Mouse (Mus musculus) CH12.LX (cell line): ENCODE results near the gene Rrp8. TPM values are rescaled to one million over a fixed set of nuclear protein-coding genes. Genes with fewer than 3 reads are reported as not detected.

ENCODE experiments used
- DNase-seq: peaks from one replicate; pipeline ENCODE4 v3.0.0-alpha.2; 2013; ENCODE audit errors: extremely low read depth
- H3K27ac ChIP-seq: 2 replicates; pipeline ENCODE4 v1.5.1; 2012; ENCODE audit warnings: low read depth, mild to moderate bottlenecking, control low read depth, moderate library complexity; ENCODE audit not compliant: insufficient read depth
- H3K27me3 ChIP-seq: replicated peaks from 2 replicates; pipeline ENCODE3; 2012; ENCODE audit warnings: inconsistent platforms
- H3K36me3 ChIP-seq, 2 experiments: replicated peaks in 1 of 2; 2 replicates each; pipeline versions ENCODE3 to v1.6.1; 2012; ENCODE audit warnings: inconsistent platforms in 1 of 2, low read length in 1 of 2, mild to moderate bottlenecking in 1 of 2, mixed read lengths in 1 of 2, moderate library complexity in 1 of 2; ENCODE audit not compliant: control insufficient read depth in 1 of 2, insufficient read depth in 1 of 2
- H3K4me1 ChIP-seq, 2 experiments: 2 replicates each; pipeline ENCODE4 v1.6.1; 2012; ENCODE audit warnings: inconsistent platforms in 1 of 2, moderate library complexity in 1 of 2; ENCODE audit not compliant: insufficient read depth in 2 of 2, control insufficient read depth in 1 of 2
- H3K4me2 ChIP-seq: 2 replicates; pipeline ENCODE4 v1.6.1; 2012; ENCODE audit warnings: low read depth, mild to moderate bottlenecking, control low read depth; ENCODE audit not compliant: poor library complexity, insufficient read depth, severe bottlenecking
- H3K4me3 ChIP-seq, 3 experiments: fragments of 150-350 bp in 1 of 3; sonication (generic) in 1 of 3; replicated peaks in 1 of 3; 2 replicates each; pipeline versions ENCODE3 to v1.5.1; 2011 to 2012; ENCODE audit warnings: low read depth in 2 of 3, low read length in 2 of 3, mild to moderate bottlenecking in 2 of 3, moderate library complexity in 2 of 3, control low read depth in 1 of 3, improper control_type of control experiment in 1 of 3, inconsistent platforms in 1 of 3, mixed read lengths in 1 of 3; ENCODE audit not compliant: poor library complexity in 1 of 3
- H3K79me2 ChIP-seq: replicated peaks from 2 replicates; pipeline ENCODE4 v1.6.1; 2012; ENCODE audit warnings: mild to moderate bottlenecking, moderate library complexity; ENCODE audit not compliant: control insufficient read depth, poor library complexity, insufficient read depth, severe bottlenecking; ENCODE audit errors: extremely low read depth
- H3K9ac ChIP-seq: 2 replicates; pipeline ENCODE4 v1.6.1; 2012; ENCODE audit warnings: low read depth, mild to moderate bottlenecking, control low read depth, moderate library complexity; ENCODE audit not compliant: insufficient read depth
- H3K9me3 ChIP-seq: replicated peaks from 2 replicates; pipeline ENCODE3; 2012; ENCODE audit warnings: low read length, inconsistent platforms, mixed read lengths
- CHD2 ChIP-seq: IDR thresholded peaks from 2 replicates; pipeline ENCODE4 v1.6.1; 2011; ENCODE audit warnings: low read length, improper control_type of control experiment
- ELF1 ChIP-seq: IDR thresholded peaks from 2 replicates; pipeline ENCODE4 v1.6.1; 2014; ENCODE audit warnings: low read depth, mild to moderate bottlenecking, inconsistent platforms, low read length, improper control_type of control experiment
- HCFC1 ChIP-seq: IDR thresholded peaks from 2 replicates; pipeline ENCODE4 v1.6.1; 2012; ENCODE audit warnings: low read depth, mild to moderate bottlenecking, inconsistent platforms, low read length, improper control_type of control experiment
- JUND ChIP-seq: conservative IDR thresholded peaks from 2 replicates; pipeline ENCODE4 v1.6.1; 2011; ENCODE audit warnings: low read depth, low read length, improper control_type of control experiment
- MEF2A ChIP-seq: IDR thresholded peaks from 2 replicates; pipeline ENCODE4 v1.6.1; 2014; ENCODE audit warnings: low read depth, mild to moderate bottlenecking, inconsistent platforms, low read length, improper control_type of control experiment, borderline replicate concordance
- NELFE ChIP-seq: IDR thresholded peaks from 2 replicates; pipeline ENCODE4 v1.6.1; 2011; ENCODE audit warnings: low read depth, low read length, improper control_type of control experiment
- POLR2A ChIP-seq: IDR thresholded peaks from 2 replicates; pipeline ENCODE4 v1.6.1; 2011; ENCODE audit warnings: low read depth, mild to moderate bottlenecking, improper control_type of control experiment, low read length
- RAD21 ChIP-seq: IDR thresholded peaks from 2 replicates; pipeline ENCODE4 v1.6.1; 2011; ENCODE audit warnings: low read depth, mild to moderate bottlenecking, low read length, improper control_type of control experiment, moderate library complexity
- SIN3A ChIP-seq: IDR thresholded peaks from 2 replicates; pipeline ENCODE4 v1.6.1; 2012; ENCODE audit warnings: low read length, improper control_type of control experiment, inconsistent platforms
- SMC3 ChIP-seq: IDR thresholded peaks from 2 replicates; pipeline ENCODE4 v1.6.1; 2011; ENCODE audit warnings: low read depth, low read length, improper control_type of control experiment
- TBP ChIP-seq: conservative IDR thresholded peaks from 2 replicates; pipeline ENCODE4 v1.6.1; 2011; ENCODE audit warnings: low read depth, low read length, improper control_type of control experiment
- TCF12 ChIP-seq: IDR thresholded peaks from 2 replicates; pipeline ENCODE4 v1.6.1; 2014; ENCODE audit warnings: low read depth, mild to moderate bottlenecking, inconsistent platforms, low read length, improper control_type of control experiment
- ZC3H11A ChIP-seq: IDR thresholded peaks from 2 replicates; pipeline ENCODE4 v1.6.1; 2012; ENCODE audit warnings: low read depth, mild to moderate bottlenecking, inconsistent platforms, low read length, improper control_type of control experiment
- dilution Hi-C: fragments of 300-500 bp; cut with MboI; formaldehyde crosslinking; loops from 2 replicates; pipeline ENCODE4 v1.14.3; 2020; ENCODE audit warnings: low sequenced_read_pairs; ENCODE audit not compliant: extremely low pct_unique_long_range_greater_than_20kb, extremely low pct_ligation_motif_present
- in situ Hi-C: fragments of 300-500 bp; cut with MboI; formaldehyde crosslinking; loops from 3 replicates; pipeline ENCODE4 v1.14.3; 2019; ENCODE audit warnings: low sequenced_read_pairs, low pct_ligation_motif_present, low pct_unique_long_range_greater_than_20kb, mixed read lengths
- polyA plus RNA-seq: library from polyadenylated mRNA; unstranded; fragments of >175 nt; gene quantifications from 2 replicates; pipeline ENCODE4 v1.2.1, GENCODE M21; 2012; ENCODE audit warnings: low read depth; ENCODE audit not compliant: insufficient read length
- total RNA-seq, 2 experiments: library from RNA; depleted of rRNA; stranded (reverse); fragments of 300-350 nt in 1 of 2; fragments of >200 nt in 1 of 2; gene quantifications; 2 replicates each; pipeline ENCODE4 v1.2.3; 2012 to 2014

The Rrp8 gene
- total and polyA plus RNA-seq, 3 experiments, result 28.7 to 84.2 (median 57.3) TPM

- TF ChIP-seq TBP (no peak), POLR2A (peak; percentile 18)
- Histone ChIP-seq H3K9me3 (no peaks in the 10 kb centered on the region), H3K79me2 (peaks cover 20% of the 10 kb centered on the region), H3K36me3 (peaks cover 32 to 38% of the 10 kb centered on the region in 2 experiments), H3K4me1 (peaks cover 6 to 53% of the 10 kb centered on the region in 2 experiments), H3K27ac (no peak overlapping the region), H3K4me2 (no peak overlapping the region), H3K4me3 (no peak overlapping the region), H3K27me3 (no peaks in the 10 kb centered on the region), H3K9ac (no peak overlapping the region)
- dilution Hi-C loops, result no loop called here
- in situ Hi-C loops, result loop anchor here (5.0 kb wide), 1 partner anchor 67 kb away; no protein-coding TSS in a partner anchor
- no peak for DNase-seq
These were observed 3.1 kb upstream of the Rrp8 start for GRCm38 (mm10) chr7:105740089-105740795.

GRCm38 (mm10) chr7:105738948-105739347 is 1.8 kb upstream of the Rrp8 start:
- Histone ChIP-seq H3K36me3 (peaks cover 41 to 50% of the 10 kb centered on the region in 2 experiments), H3K4me3 (peak overlapping the region in 1 of 3 experiments; percentile 32), H3K4me1 (peaks cover 11 to 58% of the 10 kb centered on the region in 2 experiments), H3K27me3 (no peaks in the 10 kb centered on the region), H3K79me2 (peaks cover 31% of the 10 kb centered on the region)
- peak; percentile 73 for DNase-seq
- dilution Hi-C loops, result no loop called here
- 0 out of 2 replicates have a peak, but pooled peaks have one; percentile 22 for TF ChIP-seq NELFE
- TF ChIP-seq CHD2, result 0 out of 2 replicates have a peak, but pooled peaks have one; percentile 17
- 0 out of 2 replicates have a peak, but pooled peaks have one; percentile 23 for TF ChIP-seq MEF2A
- peak; percentile 45; the same call in 1 of the 2 replicates for TF ChIP-seq TCF12
- TF ChIP-seq ELF1, result peak; percentile 66; the same call in 1 of the 2 replicates
- TF ChIP-seq SIN3A, result peak; percentile 42; the same call in 1 of the 2 replicates
- TF ChIP-seq SMC3, result no peak
- TF ChIP-seq ZC3H11A, result no peak
- TF ChIP-seq JUND, result peak; percentile 45; the same call in 1 of the 2 replicates
- peak; percentile 52; the same call in 1 of the 2 replicates for TF ChIP-seq POLR2A
- TF ChIP-seq RAD21, result no peak
- peak; percentile 54; the same call in 1 of the 2 replicates for TF ChIP-seq HCFC1
- TF ChIP-seq, all 38 proteins: peak for 9
- Histone ChIP-seq H3K27ac (no peak overlapping the region), H3K9me3 (no peaks in the 10 kb centered on the region), H3K4me2 (peak overlapping the region; percentile 43), H3K9ac (peak overlapping the region; percentile 25; the same call in 1 of the 2 replicates)
- in situ Hi-C loops, result no loop called here
